Mouse (Mus musculus) olfactory bulb, adult 2 months (tissue): ENCODE data around the gene Ryr1.

Experiments used
- CTCF ChIP-seq: fragments of 200-500 bp; IDR thresholded peaks from 2 replicates; pipeline ENCODE4 v1.5.1; 2012; ENCODE audit warnings: low read depth, mild to moderate bottlenecking, low read length, moderate library complexity; ENCODE audit not compliant: insufficient read depth
- POLR2A ChIP-seq: fragments of 200-500 bp; IDR thresholded peaks from 2 replicates; pipeline ENCODE4 v1.6.1; 2012; ENCODE audit warnings: mild to moderate bottlenecking, low read depth, low read length, moderate library complexity; ENCODE audit not compliant: insufficient read depth

DNA sequence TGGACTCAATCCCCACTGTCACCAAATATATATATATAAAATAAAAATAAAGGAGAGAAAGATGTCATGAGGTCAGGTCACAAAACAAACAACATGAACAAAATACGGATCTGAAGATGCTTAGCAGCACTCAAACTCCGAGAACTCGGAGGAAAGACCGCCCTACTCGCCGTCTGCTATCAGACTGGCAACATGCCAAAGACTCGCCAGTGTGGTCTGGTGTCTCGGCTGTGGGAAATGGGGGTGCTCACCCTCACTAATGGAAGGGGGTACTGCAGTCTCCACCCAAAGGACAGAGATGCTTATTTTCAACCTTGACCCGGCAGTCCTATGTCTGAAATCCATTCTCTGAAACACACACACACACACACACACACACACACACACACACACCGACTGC lies 93.3 kb downstream of the Ryr1 start:
- TF ChIP-seq CTCF = no peak
- TF ChIP-seq POLR2A = no peak
